In the genomic region with DNA sequence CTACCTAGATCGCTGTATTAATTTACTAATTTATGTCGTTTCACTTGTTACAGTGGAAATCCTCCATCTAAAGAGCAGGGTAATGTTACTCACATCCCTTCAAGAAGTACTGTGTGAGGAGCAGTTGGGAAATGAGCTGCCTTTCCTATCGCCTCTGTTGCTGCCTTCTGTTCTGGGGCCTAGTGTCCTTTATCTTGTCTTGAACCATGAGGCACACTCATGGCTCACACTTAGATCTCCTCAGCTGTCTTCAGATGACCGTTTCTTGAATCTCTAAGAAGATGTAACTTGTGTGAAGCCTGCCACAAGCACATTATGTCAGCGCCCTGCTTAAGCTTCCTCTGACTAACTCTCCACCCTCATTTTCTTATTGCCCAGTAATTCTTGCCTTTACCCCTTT, we compare ENCODE assay signal across 1 mouse cellular context.
TF ChIP-seq lines count a peak whose summit lies in the region.

No protein-coding gene starts in this region.

TF ChIP-seq in MEL, 35 proteins besides CTCF, POLR2A, EP300 and RAD21 (continued from another document):
- TF ChIP-seq BHLHE40 (IDR thresholded peaks at IDR 0.05; ENCODE audit: borderline replicate concordance, low read depth, low read length): no peak
- TF ChIP-seq SIN3A (IDR thresholded peaks at IDR 0.05; ENCODE audit: low read length): no peak
- no peak for TF ChIP-seq E2F4 (IDR thresholded peaks at IDR 0.05; ENCODE audit: borderline replicate concordance, low read depth, low read length)
- TF ChIP-seq MAX (IDR thresholded peaks at IDR 0.05; ENCODE audit: low read length): no peak; the same call in 1 of the 2 replicates
- no peak for TF ChIP-seq GABPA (IDR thresholded peaks at IDR 0.05; ENCODE audit: low read depth, low read length)
